Mouse (Mus musculus) olfactory bulb, adult 2 months (tissue): ENCODE measurements around the gene Zfp30. TPM values are rescaled to one million over a fixed set of nuclear protein-coding genes. Genes with fewer than 3 reads are reported as not detected.

Experiments
- H3K27ac ChIP-seq: fragments of 200-500 bp; 2 replicates; pipeline ENCODE4 v1.5.1; 2012; ENCODE audit warnings: low read depth, low read length; ENCODE audit not compliant: insufficient read depth
- H3K4me1 ChIP-seq: fragments of 200-500 bp; 2 replicates; pipeline ENCODE4 v1.6.1; 2012; ENCODE audit warnings: low read length; ENCODE audit not compliant: control insufficient read depth, insufficient read depth
- H3K4me3 ChIP-seq: fragments of 200-500 bp; 2 replicates; pipeline ENCODE4 v1.5.1; 2012; ENCODE audit warnings: mild to moderate bottlenecking, low read depth, low read length, moderate library complexity; ENCODE audit not compliant: insufficient read depth
- CTCF ChIP-seq: fragments of 200-500 bp; IDR thresholded peaks from 2 replicates; pipeline ENCODE4 v1.5.1; 2012; ENCODE audit warnings: low read depth, mild to moderate bottlenecking, low read length, moderate library complexity; ENCODE audit not compliant: insufficient read depth
- POLR2A ChIP-seq: fragments of 200-500 bp; IDR thresholded peaks from 2 replicates; pipeline ENCODE4 v1.6.1; 2012; ENCODE audit warnings: mild to moderate bottlenecking, low read depth, low read length, moderate library complexity; ENCODE audit not compliant: insufficient read depth
- WGBS: fragments of 180-500 bp; shearing (Covaris S2); methylation state at CpG from one replicate; pipeline ENCODE4 v1.1.7; 2018; 5-methylcytosine and 5-hydroxymethylcytosine counted together
- polyA plus RNA-seq: library from polyadenylated mRNA; stranded (reverse); fragments of >200 nt; gene quantifications from 2 replicates; pipeline ENCODE4 v1.2.4, GENCODE M21; 2012; ENCODE audit warnings: low replicate concordance; ENCODE audit not compliant: missing spikeins, insufficient read depth, insufficient read length

Gene Zfp30
- polyA plus RNA-seq: not detected in 2 replicates

DNA sequence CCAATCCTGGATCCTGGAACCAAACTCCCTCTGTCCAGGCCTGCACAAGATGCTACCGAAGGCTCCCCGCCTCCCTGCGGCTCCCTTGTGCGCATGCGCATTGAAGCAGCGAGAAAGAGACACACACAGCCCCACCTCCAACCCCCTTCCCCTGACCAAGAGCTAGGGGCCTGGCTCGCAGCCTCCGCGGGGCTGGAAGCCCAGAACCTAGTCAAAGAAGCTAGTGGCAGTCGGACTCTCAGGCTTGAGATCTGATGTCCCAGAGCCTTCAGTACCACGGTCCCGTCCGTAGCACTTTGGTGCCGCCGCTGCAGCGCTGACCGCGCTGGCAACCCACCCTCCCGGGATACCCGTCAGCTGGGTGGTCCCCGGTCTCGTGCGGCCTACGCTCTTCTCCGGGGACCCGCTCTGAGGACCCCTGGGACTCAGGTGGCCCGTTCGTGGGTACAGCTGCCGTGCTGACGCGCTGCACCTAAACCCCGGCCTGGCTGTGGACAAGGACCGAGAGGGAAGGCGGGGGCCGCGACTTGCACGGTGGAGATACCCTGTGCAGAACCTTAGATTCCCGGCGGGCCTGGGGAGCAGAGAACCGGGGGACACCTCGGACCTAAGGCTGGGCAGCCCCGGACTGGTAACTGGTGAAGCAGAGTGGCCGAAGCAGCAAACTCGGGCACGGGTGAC is at the start of gene Zfp30:
Gene Zfp30, plus strand, starts transcription at position 128 of the 681 bp plus-strand sequence.
- TF ChIP-seq CTCF (no peak), POLR2A (peak; percentile 82)
- H3K27ac ChIP-seq: peak within 1 kb of the TSS; percentile 57
- WGBS: under 1% methylated on average over 45 of the region's 45 CpGs

DNA sequence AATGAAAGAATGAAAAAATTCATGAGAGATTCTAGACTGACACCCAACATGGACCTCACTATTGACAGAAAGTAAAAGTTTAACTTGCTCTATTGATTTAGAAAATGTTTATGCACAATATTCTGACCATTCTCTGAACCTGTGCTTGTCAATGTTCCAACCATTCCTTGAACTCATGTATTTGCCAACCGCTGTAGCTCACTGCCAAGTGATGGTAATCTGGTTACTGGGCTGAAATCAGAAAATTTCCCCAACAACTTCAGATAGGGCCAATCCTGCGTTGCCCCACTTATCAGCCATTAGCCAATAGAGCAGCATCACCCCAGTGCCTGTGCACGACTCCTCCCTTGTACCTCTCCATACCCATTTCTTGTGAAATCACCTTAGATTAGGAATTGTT is 41.5 kb upstream of the Zfp30 start:
- H3K4me1 ChIP-seq: no peaks in the 10 kb centered on the region
- H3K27ac ChIP-seq: no peak overlapping the region
- 82% methylated on average over 3 of the region's 3 CpGs for WGBS
- no peak for TF ChIP-seq POLR2A
- TF ChIP-seq CTCF: no peak
- no peak overlapping the region for H3K4me3 ChIP-seq

More for the DNA sequence above, at the start of gene Zfp30:
- peaks cover 5% of the 10 kb centered on the region; the same call in 1 of the 2 replicates for H3K4me1 ChIP-seq
- peak within 1 kb of the TSS; percentile 70 for H3K4me3 ChIP-seq

GRCm38 (mm10) chr7:29760476-29760875 is 23.3 kb upstream of the Zfp30 start:
- Histone ChIP-seq H3K4me1 (no peaks in the 10 kb centered on the region), H3K4me3 (no peak overlapping the region), H3K27ac (no peak overlapping the region)
- 85% methylated on average over 5 of the region's 5 CpGs for WGBS
- no peak for TF ChIP-seq POLR2A
- no peak for TF ChIP-seq CTCF

DNA sequence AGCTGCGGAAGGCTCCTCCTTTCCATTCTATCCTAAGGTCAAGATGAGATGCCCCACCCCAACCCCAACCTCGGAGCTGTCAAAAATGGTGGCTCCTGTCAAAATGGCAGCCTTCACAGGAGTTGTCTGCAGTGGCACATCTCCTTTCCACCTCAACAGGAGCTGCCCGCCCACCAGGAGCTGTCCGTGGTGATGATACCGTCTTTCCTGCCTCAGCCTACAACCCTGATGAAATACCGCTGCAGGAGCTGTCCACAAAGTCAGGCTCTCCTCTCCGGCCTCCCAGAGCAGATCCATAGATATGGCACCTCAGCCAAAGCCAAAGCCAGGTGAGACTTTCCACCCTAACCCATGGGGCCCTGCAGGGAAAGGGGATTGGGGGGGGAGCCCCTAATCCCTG is 19.1 kb upstream of the Zfp30 start:
- WGBS: 85% methylated on average over 7 of the region's 7 CpGs
- TF ChIP-seq CTCF (no peak), POLR2A (no peak)
- no peak overlapping the region for H3K27ac ChIP-seq
- H3K4me3 ChIP-seq: no peak overlapping the region
- H3K4me1 ChIP-seq: peaks cover 4% of the 10 kb centered on the region; the same call in 1 of the 2 replicates

DNA sequence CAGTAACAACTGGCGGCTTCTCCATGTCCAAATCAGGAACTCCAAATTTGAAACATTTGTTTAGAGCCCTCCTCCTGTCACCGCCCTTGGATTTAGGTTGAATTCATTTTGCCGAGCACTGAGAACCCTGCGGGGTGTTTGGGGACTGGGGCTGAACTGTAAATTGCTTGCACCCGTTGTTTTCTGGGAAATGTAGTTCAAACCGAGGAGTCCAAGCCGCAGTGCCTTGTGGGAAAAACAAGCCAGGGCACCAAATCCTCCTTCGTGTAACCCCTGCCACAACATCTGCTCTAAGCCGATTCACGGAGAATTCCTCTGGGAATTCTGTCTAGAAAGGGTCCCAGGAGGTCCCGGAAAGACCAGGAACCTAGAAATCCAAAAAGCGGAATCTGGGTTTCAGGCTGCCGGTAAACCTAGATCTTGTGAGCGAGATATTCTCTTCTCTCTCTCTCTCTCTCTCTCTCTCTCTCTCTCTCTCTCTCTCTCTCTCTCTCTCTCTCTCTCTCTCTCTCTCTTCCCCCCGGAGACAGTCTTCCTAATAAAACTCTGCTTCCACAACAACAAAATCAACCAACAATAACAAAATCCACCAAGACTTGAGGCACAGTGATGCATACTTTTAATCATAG is 16.6 kb upstream of the Zfp30 start:
- under 1% methylated on average over 15 of the region's 15 CpGs for WGBS
- H3K4me1 ChIP-seq: peaks cover 4% of the 10 kb centered on the region; the same call in 1 of the 2 replicates
- H3K27ac ChIP-seq: peak overlapping the region; percentile 68
- TF ChIP-seq CTCF (no peak), POLR2A (peak; percentile 42; the same call in 1 of the 2 replicates)
- peak overlapping the region; percentile 48 for H3K4me3 ChIP-seq

DNA sequence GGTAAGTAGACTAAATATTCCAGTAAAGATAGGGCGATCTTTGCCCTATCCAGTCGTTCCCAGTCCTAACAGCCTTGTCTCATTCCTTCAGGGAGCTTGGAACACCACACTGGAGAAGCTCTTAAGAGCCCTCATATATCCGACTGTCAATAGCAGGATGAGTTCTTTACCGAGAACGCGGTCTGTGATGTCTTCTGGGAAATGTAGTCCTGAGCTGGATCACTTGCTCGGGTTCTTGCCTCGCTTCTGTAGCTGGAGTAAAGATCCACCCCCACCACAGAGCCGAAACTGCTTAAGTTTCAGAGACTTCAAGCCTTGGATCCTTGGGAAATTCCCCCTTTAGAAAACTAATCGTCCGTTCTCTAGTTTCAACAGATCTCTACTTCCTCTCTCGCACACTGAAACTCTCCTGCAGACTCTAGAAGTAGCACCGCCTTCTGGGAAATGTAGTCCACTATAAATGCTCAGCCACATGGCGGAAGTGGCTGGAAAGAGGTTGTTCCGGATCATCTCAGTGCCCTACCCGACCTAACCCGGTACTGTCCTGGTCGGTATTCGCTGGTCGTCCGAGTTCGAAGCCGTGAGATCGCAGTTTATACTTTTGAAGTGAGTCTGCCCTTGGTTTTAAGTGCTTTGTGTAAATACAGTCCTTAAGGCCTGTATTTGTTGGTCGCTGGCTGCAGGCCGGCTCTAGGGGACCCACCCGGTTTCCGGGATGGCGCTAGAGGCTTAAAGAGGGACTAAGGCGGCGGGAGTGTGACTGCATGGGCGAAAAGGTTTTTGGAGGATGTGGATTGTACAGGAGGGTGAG is 15.5 kb upstream of the Zfp30 start, which contains the start of gene Zfp84:
Gene Zfp84, plus strand, starts transcription at position 463 of the 811 bp plus-strand sequence.
- under 1% methylated on average over 32 of the region's 32 CpGs for WGBS
- H3K27ac ChIP-seq: peak within 1 kb of the TSS; percentile 94
- peak within 1 kb of the TSS; percentile 67 for H3K4me3 ChIP-seq
- TF ChIP-seq POLR2A (no peak), CTCF (no peak)
- H3K4me1 ChIP-seq: peaks cover 4% of the 10 kb centered on the region; the same call in 1 of the 2 replicates

DNA sequence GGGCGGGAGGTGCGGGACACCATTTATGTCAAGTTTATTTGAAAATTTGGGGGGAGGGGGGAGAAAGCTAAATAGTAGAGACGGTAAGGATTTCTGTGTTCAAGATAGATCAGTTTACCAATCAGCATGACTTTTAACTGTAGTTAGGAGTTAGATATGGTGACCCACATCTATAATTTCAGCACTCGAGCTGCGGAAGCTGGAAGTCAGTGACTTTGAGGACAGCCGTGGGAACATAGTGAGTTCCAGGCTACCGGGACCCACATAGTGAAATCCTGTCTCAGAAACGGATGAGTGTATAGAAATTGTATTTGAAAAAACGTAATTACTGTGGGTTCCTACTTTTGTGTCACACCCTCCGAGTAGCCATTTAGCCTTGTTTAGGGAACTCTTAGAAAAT is 14.8 kb upstream of the Zfp30 start:
- TF ChIP-seq POLR2A: no peak
- TF ChIP-seq CTCF: no peak

DNA sequence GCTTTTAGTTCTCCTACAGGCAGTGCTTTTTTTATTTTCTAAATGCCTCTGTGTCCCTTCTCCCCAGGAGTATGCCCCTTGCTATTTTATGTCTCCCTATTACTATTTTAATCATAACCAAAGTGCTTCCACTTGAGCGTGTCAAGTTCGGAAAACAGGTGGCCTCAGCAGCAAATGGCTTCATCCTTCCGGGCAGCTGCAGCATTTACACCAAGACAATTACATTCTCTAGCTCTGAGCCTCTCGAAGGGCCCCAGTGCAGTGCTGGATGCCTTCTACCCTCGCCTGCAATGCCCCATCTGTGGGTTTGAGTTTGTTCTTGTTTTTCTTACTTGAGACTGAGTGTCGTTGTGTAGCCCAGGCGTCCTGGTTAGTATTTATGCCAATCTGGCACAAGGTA is 10.3 kb upstream of the Zfp30 start:
- no peak overlapping the region for H3K27ac ChIP-seq
- H3K4me1 ChIP-seq: 0 out of 2 replicates have a peak, but pooled peaks cover 2% of the 10 kb centered on the region
- H3K4me3 ChIP-seq: no peak overlapping the region
- WGBS: 86% methylated on average over 7 of the region's 7 CpGs
- no peak for TF ChIP-seq CTCF
- no peak for TF ChIP-seq POLR2A

More for the DNA sequence above, 14.8 kb upstream of the Zfp30 start:
- Histone ChIP-seq H3K4me1 (peaks cover 6% of the 10 kb centered on the region; the same call in 1 of the 2 replicates), H3K4me3 (peak overlapping the region; percentile 67), H3K27ac (no peak overlapping the region)
- WGBS: 4% methylated on average over 10 of the region's 10 CpGs

DNA sequence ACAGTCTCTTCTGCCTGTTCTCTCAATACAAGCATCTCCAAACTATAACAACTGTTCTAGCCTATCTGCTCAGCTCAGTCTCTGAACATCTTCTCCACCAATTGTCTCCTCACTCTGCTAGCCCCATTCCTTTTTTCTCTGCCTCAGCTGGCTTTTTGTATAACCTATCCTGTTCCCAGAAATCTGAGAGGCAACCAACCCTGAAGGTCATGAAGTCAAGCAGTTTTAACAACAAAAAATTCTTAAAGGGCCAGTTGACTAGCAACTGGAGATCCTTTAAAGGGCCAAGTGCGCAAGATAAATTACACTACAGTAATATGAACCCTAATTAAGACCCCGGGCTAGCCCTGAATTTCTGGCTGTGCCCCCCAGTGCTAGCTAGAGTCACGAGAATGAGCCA is 9.4 kb upstream of the Zfp30 start:
- 83% methylated on average over 3 of the region's 3 CpGs for WGBS
- Histone ChIP-seq H3K4me1 (0 out of 2 replicates have a peak, but pooled peaks cover 2% of the 10 kb centered on the region), H3K4me3 (no peak overlapping the region), H3K27ac (no peak overlapping the region)
- no peak for TF ChIP-seq CTCF
- TF ChIP-seq POLR2A: no peak
